Mouse (Mus musculus) skeletal muscle tissue, adult 2 months (tissue): ENCODE results near the gene Ccdc146.
A peak's percentile ranks its signal among the peaks of the same experiment; 100 is the strongest.
"Not testable (repeated sequence)": the region's sequence is repeated elsewhere in the genome, so short reads cannot be mapped to it uniquely, and the experiment has no call there.

Experiments
- DNase-seq: peaks from one replicate; pipeline ENCODE4 v3.0.0-alpha.2; 2012; ENCODE audit warnings: low read depth, low spot score

Gene Ccdc146

GRCm38 (mm10) chr5:21387340-21387739, 37.1 kb downstream of the Ccdc146 start:
- no peak for DNase-seq

- DNase-seq, result no peak
These were observed 38.0 kb downstream of the Ccdc146 start for GRCm38 (mm10) chr5:21386432-21386831.

- DNase-seq, result no peak
These were observed 39.5 kb downstream of the Ccdc146 start for GRCm38 (mm10) chr5:21384976-21385375.

GRCm38 (mm10) chr5:21384252-21384960, 40.1 kb downstream of the Ccdc146 start:
- DNase-seq, result no peak

GRCm38 (mm10) chr5:21383392-21384251, 40.9 kb downstream of the Ccdc146 start:
- no peak for DNase-seq

GRCm38 (mm10) chr5:21382678-21383077, 41.8 kb downstream of the Ccdc146 start:
- no peak for DNase-seq

- peak; percentile 54 for DNase-seq
These were observed 42.5 kb downstream of the Ccdc146 start for GRCm38 (mm10) chr5:21381986-21382385.

- DNase-seq, result no peak
These were observed 46.1 kb downstream of the Ccdc146 start for GRCm38 (mm10) chr5:21378397-21378796.

- no peak for DNase-seq
These were observed 47.5 kb downstream of the Ccdc146 start for GRCm38 (mm10) chr5:21376935-21377334.

- no peak for DNase-seq
These were observed 51.3 kb downstream of the Ccdc146 start for GRCm38 (mm10) chr5:21373180-21373518.

GRCm38 (mm10) chr5:21372493-21373179, 51.8 kb downstream of the Ccdc146 start, which contains the start of gene Fgl2:
Gene Fgl2 (plus strand): TSS chr5:21372642.
- peak; percentile 51 for DNase-seq

GRCm38 (mm10) chr5:21371920-21372319, 52.6 kb downstream of the Ccdc146 start:
- DNase-seq, result no peak

GRCm38 (mm10) chr5:21370218-21370947, 54.1 kb downstream of the Ccdc146 start:
- DNase-seq, result no peak

- no peak for DNase-seq
These were observed 57.0 kb downstream of the Ccdc146 start for GRCm38 (mm10) chr5:21367514-21367913.

- DNase-seq, result no peak
These were observed 58.0 kb downstream of the Ccdc146 start for GRCm38 (mm10) chr5:21366338-21367053.

GRCm38 (mm10) chr5:21363343-21363742, 61.1 kb downstream of the Ccdc146 start:
- DNase-seq, result no peak

- DNase-seq, result no peak
These were observed 65.8 kb downstream of the Ccdc146 start for GRCm38 (mm10) chr5:21358648-21359047.

- DNase-seq, result no peak
These were observed 72.8 kb downstream of the Ccdc146 start for GRCm38 (mm10) chr5:21351678-21352077.

- DNase-seq, result peak; percentile 71
These were observed 76.1 kb downstream of the Ccdc146 start for GRCm38 (mm10) chr5:21348366-21348765.

GRCm38 (mm10) chr5:21342265-21342664, 82.2 kb downstream of the Ccdc146 start:
- not testable (repeated sequence) for DNase-seq

GRCm38 (mm10) chr5:21332119-21332518, 92.4 kb downstream of the Ccdc146 start:
- DNase-seq, result no peak
